ENCODE assay signal across 10 mouse cellular contexts in genomic region chr19:3577265-3577910, GRCm38 (mm10). TPM values are rescaled to one million over a fixed set of nuclear protein-coding genes. Genes with fewer than 3 reads are reported as not detected.
DNase-seq lines count a peak whose midpoint lies in the region; ATAC-seq and TF ChIP-seq lines count a peak whose summit lies in the region.
"Had no signal": no experiment of that assay in that cellular context is flagged by ENCODE, and none has a peak within 500 bp of the region (broad histone marks: within the 10 kb centered on the region; RNA-seq: fewer than 3 reads in every experiment).

No protein-coding gene starts in this region.

- H3K9ac ChIP-seq in heart, embryonic 11.5 days (ENCODE audit: low read depth, low read length) = no peak overlapping the region
- H3K9ac ChIP-seq in heart, embryonic 15.5 days = no peak overlapping the region
- no peak overlapping the region for H3K9ac ChIP-seq in limb, embryonic 15.5 days

- no peak for DNase-seq in heart, adult 8-10 months (ENCODE audit: low spot score)
- DNase-seq in lung, adult 2 months = peak; percentile 27
- no peak for DNase-seq in lung, postnatal 4 days
- DNase-seq in kidney, adult 8-10 months = no peak
- DNase-seq in c-Kit-positive CD71-positive TER-119-positive erythroid progenitor cells, embryonic 14.5 days (ENCODE audit: low spot score) = no peak
- DNase-seq: kidney, postnatal 25 days had no signal

- WGBS in heart, embryonic 11.5 days (ENCODE audit: insufficient replicate concordance) = 42% methylated on average over 4 of the region's 4 CpGs
- 78% methylated on average over 4 of the region's 4 CpGs for WGBS in lung, adult 2 months
- 47% methylated on average over 4 of the region's 4 CpGs for WGBS in heart, embryonic 15.5 days
- 79% methylated on average over 4 of the region's 4 CpGs for WGBS in limb, embryonic 15.5 days

- TF ChIP-seq CTCF in lung, adult 2 months (IDR thresholded peaks at IDR 0.05; ENCODE audit: insufficient read depth, low read length) = no peak

- H3K27me3 ChIP-seq in heart, embryonic 11.5 days (ENCODE audit: control insufficient read depth, insufficient read depth, low read length) = no peaks in the 10 kb centered on the region
- no peaks in the 10 kb centered on the region for H3K27me3 ChIP-seq in heart, embryonic 15.5 days
- H3K27me3 ChIP-seq in limb, embryonic 15.5 days = no peaks in the 10 kb centered on the region

- H3K4me1 ChIP-seq in heart, embryonic 11.5 days (ENCODE audit: control insufficient read depth, insufficient read depth, low read length) = peaks cover 26% of the 10 kb centered on the region
- peaks cover 21% of the 10 kb centered on the region for H3K4me1 ChIP-seq in lung, adult 2 months (ENCODE audit: control insufficient read depth, insufficient read depth, low read length)
- H3K4me1 ChIP-seq in heart, embryonic 15.5 days (replicated peaks) = peaks cover 40% of the 10 kb centered on the region
- H3K4me1 ChIP-seq in limb, embryonic 15.5 days = peaks cover 26% of the 10 kb centered on the region

- H3K36me3 ChIP-seq in heart, embryonic 11.5 days (ENCODE audit: control insufficient read depth, insufficient read depth, low read length) = no peaks in the 10 kb centered on the region
- no peaks in the 10 kb centered on the region for H3K36me3 ChIP-seq in heart, embryonic 15.5 days
- H3K36me3 ChIP-seq in limb, embryonic 15.5 days = no peaks in the 10 kb centered on the region

- H3K4me2 ChIP-seq in heart, embryonic 11.5 days = 0 out of 2 replicates have a peak overlapping the region, but pooled peaks have one; percentile 2
- 0 out of 2 replicates have a peak overlapping the region, but pooled peaks have one; percentile 51 for H3K4me2 ChIP-seq in heart, embryonic 15.5 days
- H3K4me2 ChIP-seq in limb, embryonic 15.5 days = no peak overlapping the region

- no peaks in the 10 kb centered on the region for H3K9me3 ChIP-seq in heart, embryonic 11.5 days (replicated peaks; ENCODE audit: control insufficient read depth, low read length)
- H3K9me3 ChIP-seq in heart, embryonic 15.5 days (replicated peaks) = no peaks in the 10 kb centered on the region
- H3K9me3 ChIP-seq in limb, embryonic 15.5 days = no peaks in the 10 kb centered on the region

- no peak overlapping the region for H3K4me3 ChIP-seq in heart, embryonic 11.5 days (ENCODE audit: low read depth, low read length)
- no peak overlapping the region for H3K4me3 ChIP-seq in lung, adult 2 months (replicated peaks; ENCODE audit: extremely low read depth, low read depth, low read length)
- H3K4me3 ChIP-seq in heart, embryonic 15.5 days = no peak overlapping the region
- no peak overlapping the region for H3K4me3 ChIP-seq in limb, embryonic 15.5 days

- ATAC-seq in heart, embryonic 11.5 days (replicated peaks; ENCODE audit: insufficient number of reproducible peaks, low FRiP score, low TSS enrichment) = no peak
- ATAC-seq in heart, embryonic 15.5 days (replicated peaks; ENCODE audit: insufficient number of reproducible peaks, insufficient read depth, low FRiP score, low read depth) = no peak
- ATAC-seq in limb, embryonic 15.5 days (ENCODE audit: insufficient number of reproducible peaks, low FRiP score, low TSS enrichment, low read depth) = no peak
- ATAC-seq: CD4-positive, CD25-positive, alpha-beta regulatory T cell, adult 4 months had no signal

- TF ChIP-seq POLR2A in lung, adult 2 months (IDR thresholded peaks at IDR 0.05; ENCODE audit: borderline replicate concordance, extremely low read depth, low read depth, low read length) = no peak

- peak overlapping the region; percentile 74 for H3K27ac ChIP-seq in heart, embryonic 11.5 days (ENCODE audit: low read depth, low read length)
- peak overlapping the region; percentile 97 for H3K27ac ChIP-seq in heart, embryonic 15.5 days
- H3K27ac ChIP-seq in limb, embryonic 15.5 days = 0 out of 2 replicates have a peak overlapping the region, but pooled peaks have one; percentile 97

RNA-seq across cellular contexts. Expression of gene Ppp6r3, which starts 1.8 kb away (rescaled TPM):
- 57.9 and 63.6 TPM in 2 replicates for polyA plus RNA-seq in heart, embryonic 11.5 days (2014; fragmentation: Nextera tagmentation; extraction: Ambion mirVana)
- total RNA-seq in heart, adult 8-10 months (2022) = 10 to 100 TPM; 67.3 to 84.8 (median 74.2) TPM
- 43.5 and 55.6 TPM in 2 replicates for polyA plus RNA-seq in lung, adult 2 months (2012; rRNA removed)
- polyA plus RNA-seq in heart, embryonic 15.5 days (2015; fragmentation: Nextera tagmentation; extraction: Ambion mirVana) = 41.3 and 46.5 TPM in 2 replicates
- polyA plus RNA-seq in limb, embryonic 15.5 days (2015; fragmentation: Nextera tagmentation; extraction: Ambion mirVana) = 46.8 and 55.6 TPM in 2 replicates
